ENCODE assay signal across 11 mouse cellular contexts in genomic region chr19:46971051-46971689, GRCm38 (mm10). TPM values are rescaled to one million over a fixed set of nuclear protein-coding genes. Genes with fewer than 3 reads are reported as not detected.
DNase-seq lines count a peak whose midpoint lies in the region.
"Had no signal": no experiment of that assay in that cellular context is flagged by ENCODE, and none has a peak within 500 bp of the region (broad histone marks: within the 10 kb centered on the region; RNA-seq: fewer than 3 reads in every experiment).

No protein-coding gene starts in this region.

- whole genome bisulfite sequencing in heart, embryonic 10.5 days, result 75% methylated on average over 8 of the region's 8 CpGs
- WGBS in midbrain, embryonic 10.5 days, result 46% methylated on average over 8 of the region's 8 CpGs

- peak overlapping the region; percentile 75 for H3K27ac ChIP-seq in heart, embryonic 10.5 days
- peak overlapping the region; percentile 88 for H3K27ac ChIP-seq in midbrain, embryonic 10.5 days (replicated peaks)

- no peaks in the 10 kb centered on the region for H3K27me3 ChIP-seq in heart, embryonic 10.5 days (ENCODE audit: insufficient read depth, poor library complexity, severe bottlenecking)
- H3K27me3 ChIP-seq in midbrain, embryonic 10.5 days (ENCODE audit: low read depth, poor library complexity, severe bottlenecking), result no peaks in the 10 kb centered on the region

- no peak for DNase-seq in heart, embryonic 10.5 days (ENCODE audit: low spot score)
- no peak for DNase-seq in heart, adult 9 months (ENCODE audit: low spot score in 2 of 2)
- DNase-seq in right cerebral cortex, adult 2 months (ENCODE audit: low spot score in 2 of 2), result peak; percentile 31 to 32
- no peak for DNase-seq in right cerebral cortex, postnatal 25 days
- DNase-seq in midbrain, embryonic 10.5 days (ENCODE audit: low spot score), result peak; percentile 44
- no peak for DNase-seq in adrenal gland, postnatal 25 days
- DNase-seq in adrenal gland, postnatal 14 days, result no peak
- DNase-seq in natural killer cell, adult 2 months (ENCODE audit: low spot score in 2 of 2), result no peak
- DNase-seq: cerebellum, adult 9-10 months; gastrocnemius, postnatal 25 days; thymus, adult 18-20 months had no signal

- H3K9me3 ChIP-seq in heart, embryonic 10.5 days, result no peaks in the 10 kb centered on the region
- no peaks in the 10 kb centered on the region for H3K9me3 ChIP-seq in midbrain, embryonic 10.5 days (replicated peaks)

- H3K4me1 ChIP-seq in heart, embryonic 10.5 days, result peaks cover 36% of the 10 kb centered on the region
- peaks cover 37% of the 10 kb centered on the region for H3K4me1 ChIP-seq in midbrain, embryonic 10.5 days

- no peaks in the 10 kb centered on the region for H3K36me3 ChIP-seq in heart, embryonic 10.5 days
- no peaks in the 10 kb centered on the region for H3K36me3 ChIP-seq in midbrain, embryonic 10.5 days

- H3K4me3 ChIP-seq in heart, embryonic 10.5 days, result no peak overlapping the region
- no peak overlapping the region for H3K4me3 ChIP-seq in midbrain, embryonic 10.5 days

RNA-seq across cellular contexts. Expression of gene Ina, which starts 43.3 kb away (rescaled TPM):
- 0.15 and 0.60 TPM in 2 replicates for polyA plus RNA-seq in heart, embryonic 10.5 days (2016; fragmentation: Nextera tagmentation; extraction: Ambion mirVana)
- 51.0 and 98.3 TPM in 2 replicates for polyA plus RNA-seq in midbrain, embryonic 10.5 days (2016; fragmentation: Nextera tagmentation; extraction: Ambion mirVana)
- 5.1 and 5.4 TPM in 2 replicates for total RNA-seq in adrenal gland, postnatal 25 days (2021)
- total RNA-seq in adrenal gland, postnatal 14 days (2021), result 7.5 and 9.6 TPM in 2 replicates
- total RNA-seq: gastrocnemius, postnatal 25 days had no signal

RNA-seq across cellular contexts. Expression of gene Nt5c2, which starts 43.8 kb away (rescaled TPM):
- polyA plus RNA-seq in heart, embryonic 10.5 days (2016; fragmentation: Nextera tagmentation; extraction: Ambion mirVana), result 71.8 and 86.3 TPM in 2 replicates
- 64.1 and 77.4 TPM in 2 replicates for polyA plus RNA-seq in midbrain, embryonic 10.5 days (2016; fragmentation: Nextera tagmentation; extraction: Ambion mirVana)
- total RNA-seq in adrenal gland, postnatal 25 days (2021), result 59.5 and 64.5 TPM in 2 replicates
- total RNA-seq in adrenal gland, postnatal 14 days (2021), result 79.8 and 82.3 TPM in 2 replicates

Comparison
In these comparisons a context has a peak if more than half of its experiments do, and no peak if none do; other contexts are left out.
1. DNase-seq: peak in right cerebral cortex, adult 2 months (2 of 2) and midbrain, embryonic 10.5 days (single experiment); none in heart, embryonic 10.5 days (single experiment), heart, adult 9 months (0 of 2), right cerebral cortex, postnatal 25 days (single experiment), adrenal gland, postnatal 25 days (single experiment), adrenal gland, postnatal 14 days (single experiment) and natural killer cell, adult 2 months (0 of 2).